Mouse (Mus musculus): Measurements from ENCODE around the gene Eva1a.

Eva1a gene

GRCm38 (mm10) chr6:82125134-82125533 lies 84.3 kb downstream of the Eva1a start:
- DNase-seq (ENCODE audit: low read depth, low spot score) = no peak

DNA sequence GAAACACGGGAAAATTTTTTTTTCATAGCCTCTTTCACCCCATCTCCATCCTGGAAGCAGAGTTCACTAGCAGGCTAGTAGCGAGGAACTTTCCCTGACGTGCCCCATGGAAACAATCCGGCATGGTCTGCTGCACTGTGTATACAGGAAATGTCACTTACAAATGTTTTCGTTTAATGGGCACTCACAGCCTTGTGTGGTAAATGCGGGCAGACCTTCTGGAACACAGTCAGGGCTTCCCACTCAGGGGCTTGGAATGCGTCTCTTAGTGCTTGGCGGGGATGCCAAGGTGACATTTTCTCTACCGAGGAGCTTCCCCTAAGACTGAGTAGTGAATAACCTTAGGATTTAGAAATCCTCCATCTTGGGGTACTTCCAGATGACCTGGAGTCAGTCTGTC lies 87.0 kb downstream of the Eva1a start:
- no peak for DNase-seq (ENCODE audit: low read depth, low spot score)

DNA sequence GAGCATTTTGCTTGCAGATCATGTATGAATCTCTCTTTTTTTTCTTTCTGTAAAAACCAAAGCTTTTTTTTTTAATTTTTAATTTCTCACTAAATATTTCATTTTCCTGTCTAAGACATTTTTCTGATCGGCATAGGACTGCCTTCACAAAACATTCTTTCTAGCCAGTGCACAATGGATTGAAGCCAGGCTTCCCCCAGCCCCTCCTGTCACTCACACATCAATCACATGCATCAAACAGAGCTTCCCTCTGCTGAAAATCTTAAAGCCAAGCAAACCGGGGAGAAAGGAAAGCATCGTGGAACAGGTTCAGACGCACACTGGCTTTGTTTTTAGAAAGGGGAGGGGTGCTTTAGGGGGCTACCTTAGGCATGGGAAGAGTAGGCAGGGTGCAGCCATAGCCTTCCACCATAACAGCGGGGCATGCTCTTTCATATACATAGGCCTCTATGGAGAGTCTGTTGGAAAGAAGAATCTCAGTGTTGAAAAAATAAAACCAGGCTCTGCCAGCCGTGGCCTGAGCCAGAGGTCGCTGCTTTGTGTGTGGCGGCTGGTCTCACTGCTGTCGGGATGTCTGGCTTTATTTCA lies 88.9 kb downstream of the Eva1a start:
- no peak for DNase-seq (ENCODE audit: low read depth, low spot score)

- no peak for DNase-seq (ENCODE audit: low read depth, low spot score)
These were observed 92.2 kb downstream of the Eva1a start for GRCm38 (mm10) chr6:82132876-82133591.

- no peak for DNase-seq (ENCODE audit: low read depth, low spot score)
These were observed 92.7 kb downstream of the Eva1a start for GRCm38 (mm10) chr6:82133592-82133978.

GRCm38 (mm10) chr6:82135959-82136712 lies 95.3 kb downstream of the Eva1a start:
- no peak for DNase-seq (ENCODE audit: low read depth, low spot score)

All from retina, postnatal 7 days (tissue).